Comparison of ENCODE assay signal across 27 mouse cellular contexts in genomic region chr4:9787795-9788365, GRCm38 (mm10).
DNase-seq lines count a peak whose midpoint lies in the region; ATAC-seq and TF ChIP-seq lines count a peak whose summit lies in the region.
"Had no signal": no experiment of that assay in that cellular context is flagged by ENCODE, and none has a peak within 500 bp of the region (broad histone marks: within the 10 kb centered on the region; RNA-seq: fewer than 3 reads in every experiment).

No protein-coding gene starts in this region.

- 53% methylated on average over 5 of the region's 5 CpGs for WGBS in forebrain, embryonic 14.5 days
- WGBS in forebrain, embryonic 10.5 days, result 82% methylated on average over 5 of the region's 5 CpGs
- 57% methylated on average over 5 of the region's 5 CpGs for WGBS in intestine, embryonic 15.5 days
- WGBS in intestine, postnatal 0 days, result 56% methylated on average over 5 of the region's 5 CpGs
- WGBS in embryonic facial prominence, embryonic 15.5 days, result 28% methylated on average over 5 of the region's 5 CpGs

- H3K4me3 ChIP-seq in forebrain, embryonic 14.5 days (ENCODE audit: low read depth, low read length), result no peak overlapping the region
- no peak overlapping the region for H3K4me3 ChIP-seq in forebrain, embryonic 10.5 days
- no peak overlapping the region for H3K4me3 ChIP-seq in intestine, embryonic 15.5 days (replicated peaks)
- no peak overlapping the region for H3K4me3 ChIP-seq in intestine, postnatal 0 days (ENCODE audit: low read depth, low read length)
- no peak overlapping the region for H3K4me3 ChIP-seq in embryonic facial prominence, embryonic 15.5 days (replicated peaks)
- H3K4me3 ChIP-seq: heart, embryonic 10.5 days; lung, embryonic 15.5 days; midbrain, embryonic 10.5 days; myocyte; neural tube, embryonic 12.5 days had no signal

- H3K4me1 ChIP-seq in forebrain, embryonic 14.5 days (ENCODE audit: control insufficient read depth, insufficient read depth, low read length), result no peaks in the 10 kb centered on the region
- H3K4me1 ChIP-seq in forebrain, embryonic 10.5 days, result no peaks in the 10 kb centered on the region
- H3K4me1 ChIP-seq in intestine, embryonic 15.5 days (replicated peaks), result no peaks in the 10 kb centered on the region
- no peaks in the 10 kb centered on the region for H3K4me1 ChIP-seq in intestine, postnatal 0 days (replicated peaks; ENCODE audit: control insufficient read depth, insufficient read depth, low read length)
- no peaks in the 10 kb centered on the region for H3K4me1 ChIP-seq in embryonic facial prominence, embryonic 15.5 days
- H3K4me1 ChIP-seq: heart, embryonic 10.5 days; lung, embryonic 15.5 days; midbrain, embryonic 10.5 days; neural tube, embryonic 12.5 days had no signal

- H3K4me2 ChIP-seq in forebrain, embryonic 14.5 days (ENCODE audit: low read length), result no peak overlapping the region
- no peak overlapping the region for H3K4me2 ChIP-seq in intestine, embryonic 15.5 days (replicated peaks)
- no peak overlapping the region for H3K4me2 ChIP-seq in intestine, postnatal 0 days (replicated peaks; ENCODE audit: low read depth)
- no peak overlapping the region for H3K4me2 ChIP-seq in embryonic facial prominence, embryonic 15.5 days (replicated peaks)
- H3K4me2 ChIP-seq: liver, embryonic 11.5 days; lung, embryonic 15.5 days; neural tube, embryonic 12.5 days had no signal

- no peak overlapping the region for H3K9ac ChIP-seq in forebrain, embryonic 14.5 days (ENCODE audit: low read length)
- no peak overlapping the region for H3K9ac ChIP-seq in intestine, embryonic 15.5 days
- no peak overlapping the region for H3K9ac ChIP-seq in intestine, postnatal 0 days (ENCODE audit: low read depth, low read length)
- no peak overlapping the region for H3K9ac ChIP-seq in embryonic facial prominence, embryonic 15.5 days
- H3K9ac ChIP-seq: lung, embryonic 15.5 days; neural tube, embryonic 12.5 days had no signal

- H3K36me3 ChIP-seq in forebrain, embryonic 14.5 days (ENCODE audit: control insufficient read depth, insufficient read depth, low read length), result no peaks in the 10 kb centered on the region
- H3K36me3 ChIP-seq in forebrain, embryonic 10.5 days (replicated peaks), result no peaks in the 10 kb centered on the region
- no peaks in the 10 kb centered on the region for H3K36me3 ChIP-seq in intestine, embryonic 15.5 days
- no peaks in the 10 kb centered on the region for H3K36me3 ChIP-seq in intestine, postnatal 0 days (ENCODE audit: control insufficient read depth, insufficient read depth)
- no peaks in the 10 kb centered on the region for H3K36me3 ChIP-seq in embryonic facial prominence, embryonic 15.5 days
- H3K36me3 ChIP-seq: heart, embryonic 10.5 days; lung, embryonic 15.5 days; midbrain, embryonic 10.5 days; neural tube, embryonic 12.5 days had no signal

- no peaks in the 10 kb centered on the region for H3K9me3 ChIP-seq in forebrain, embryonic 14.5 days (replicated peaks; ENCODE audit: control insufficient read depth, low read length)
- H3K9me3 ChIP-seq in forebrain, embryonic 10.5 days, result no peaks in the 10 kb centered on the region
- H3K9me3 ChIP-seq in intestine, embryonic 15.5 days, result no peaks in the 10 kb centered on the region
- H3K9me3 ChIP-seq in intestine, postnatal 0 days (ENCODE audit: control insufficient read depth), result no peaks in the 10 kb centered on the region
- no peaks in the 10 kb centered on the region for H3K9me3 ChIP-seq in embryonic facial prominence, embryonic 15.5 days (replicated peaks)
- H3K9me3 ChIP-seq: heart, embryonic 10.5 days; lung, embryonic 15.5 days; midbrain, embryonic 10.5 days; neural tube, embryonic 12.5 days had no signal

- no peak overlapping the region for H3K27ac ChIP-seq in forebrain, embryonic 14.5 days (ENCODE audit: low read depth, low read length)
- H3K27ac ChIP-seq in forebrain, embryonic 10.5 days, result no peak overlapping the region
- H3K27ac ChIP-seq in intestine, embryonic 15.5 days, result no peak overlapping the region
- H3K27ac ChIP-seq in intestine, postnatal 0 days (ENCODE audit: low read depth, low read length), result no peak overlapping the region
- 0 out of 2 replicates have a peak overlapping the region, but pooled peaks have one; percentile 11 for H3K27ac ChIP-seq in embryonic facial prominence, embryonic 15.5 days (replicated peaks)
- H3K27ac ChIP-seq: heart, embryonic 10.5 days; lung, embryonic 15.5 days; midbrain, embryonic 10.5 days; neural tube, embryonic 12.5 days had no signal

- DNase-seq in forebrain, embryonic 14.5 days (ENCODE audit: low spot score), result peak; percentile 32
- no peak for DNase-seq in forebrain, embryonic 10.5 days (ENCODE audit: extremely low spot score, low spot score)
- peak; percentile 2 for DNase-seq in NIH3T3 (ENCODE audit: low read depth)
- no peak for DNase-seq in testis, postnatal 10 days (ENCODE audit: low spot score)
- no peak for DNase-seq in right cerebral cortex, postnatal 25 days
- DNase-seq: adrenal gland, adult 2 months; adrenal gland, postnatal 36 days; cerebellum, adult 2 months; cerebellum, postnatal 25 days; gastrocnemius, postnatal 14 days; kidney, adult 8-10 months; kidney, postnatal 14 days; layer of hippocampus, adult 9-11 months; right cerebral cortex, adult 18-20 months; thymus, adult 18-20 months; thymus, postnatal 25 days had no signal

- no peak for TF ChIP-seq CTCF in intestine, postnatal 0 days (IDR thresholded peaks at IDR 0.05; ENCODE audit: low read depth)

- no peaks in the 10 kb centered on the region for H3K27me3 ChIP-seq in forebrain, embryonic 14.5 days (replicated peaks; ENCODE audit: control insufficient read depth, insufficient read depth, low read length)
- no peaks in the 10 kb centered on the region for H3K27me3 ChIP-seq in forebrain, embryonic 10.5 days (ENCODE audit: poor library complexity, severe bottlenecking)
- no peaks in the 10 kb centered on the region for H3K27me3 ChIP-seq in intestine, embryonic 15.5 days (replicated peaks)
- no peaks in the 10 kb centered on the region for H3K27me3 ChIP-seq in intestine, postnatal 0 days (replicated peaks; ENCODE audit: control insufficient read depth, insufficient read depth, low read length)
- H3K27me3 ChIP-seq in embryonic facial prominence, embryonic 15.5 days, result no peaks in the 10 kb centered on the region
- H3K27me3 ChIP-seq: lung, embryonic 15.5 days; neural tube, embryonic 12.5 days had no signal

- ATAC-seq in forebrain, embryonic 14.5 days, result peak; percentile 50; the same call in 1 of the 2 replicates
- ATAC-seq in intestine, embryonic 15.5 days, result peak; percentile 20; the same call in 1 of the 2 replicates
- no peak for ATAC-seq in intestine, postnatal 0 days
- ATAC-seq in embryonic facial prominence, embryonic 15.5 days (ENCODE audit: insufficient number of reproducible peaks, low FRiP score, low TSS enrichment, low read depth), result peak; percentile 47; the same call in 1 of the 2 replicates
- ATAC-seq: activated CD4-positive, CD25-positive, alpha-beta regulatory T cell, adult 4 months; hindbrain, embryonic 16.5 days had no signal

Comparison
In these comparisons a context has a peak if more than half of its experiments do, and no peak if none do; other contexts are left out.
1. DNase-seq: peak in forebrain, embryonic 14.5 days (single experiment) and NIH3T3 (single experiment); none in forebrain, embryonic 10.5 days (single experiment), testis, postnatal 10 days (single experiment) and right cerebral cortex, postnatal 25 days (single experiment).